Comparison of ENCODE assay signal across 8 mouse cellular contexts in genomic region chr15:89173024-89173905, GRCm38 (mm10). TPM values are rescaled to one million over a fixed set of nuclear protein-coding genes. Genes with fewer than 3 reads are reported as not detected.
DNase-seq lines count a peak whose midpoint lies in the region; ATAC-seq and TF ChIP-seq lines count a peak whose summit lies in the region.

No protein-coding gene starts in this region.

- WGBS in forebrain, embryonic 13.5 days, result under 1% methylated on average over 62 of the region's 65 CpGs
- WGBS in intestine, postnatal 0 days, result under 1% methylated on average over 64 of the region's 65 CpGs
- under 1% methylated on average over 64 of the region's 65 CpGs for WGBS in liver, embryonic 16.5 days (ENCODE audit: insufficient replicate concordance)

- peak; percentile 64 for ATAC-seq in forebrain, embryonic 13.5 days
- ATAC-seq in intestine, postnatal 0 days, result peak; percentile 19
- ATAC-seq in liver, embryonic 16.5 days (ENCODE audit: low read depth), result peak; percentile 31; the same call in 1 of the 2 replicates
- 0 out of 2 replicates have a peak, but pooled peaks have one; percentile 14 for ATAC-seq in neutrophil, adult 5-6 weeks (ENCODE audit: extremely low read depth, insufficient number of reproducible peaks, low FRiP score, poor library complexity, severe bottlenecking)

- no peaks in the 10 kb centered on the region for H3K27me3 ChIP-seq in forebrain, embryonic 13.5 days
- no peaks in the 10 kb centered on the region for H3K27me3 ChIP-seq in intestine, postnatal 0 days (replicated peaks; ENCODE audit: control insufficient read depth, insufficient read depth, low read length)
- H3K27me3 ChIP-seq in liver, embryonic 16.5 days (ENCODE audit: control insufficient read depth, insufficient read depth, low read depth, low read length), result peaks cover 32% of the 10 kb centered on the region

- H3K4me2 ChIP-seq in forebrain, embryonic 13.5 days, result peak overlapping the region; percentile 99
- peak overlapping the region; percentile 94 for H3K4me2 ChIP-seq in intestine, postnatal 0 days (replicated peaks; ENCODE audit: low read depth)
- peak overlapping the region; percentile 72 for H3K4me2 ChIP-seq in liver, embryonic 16.5 days (ENCODE audit: low read depth, low read length)

- peak overlapping the region; percentile 83 for H3K4me3 ChIP-seq in bone marrow macrophage, adult 2 months (ENCODE audit: insufficient read depth, low read length)
- peak overlapping the region; percentile 56 for H3K4me3 ChIP-seq in forebrain, embryonic 13.5 days
- peak overlapping the region; percentile 63 for H3K4me3 ChIP-seq in intestine, postnatal 0 days (ENCODE audit: low read depth, low read length)
- H3K4me3 ChIP-seq in liver, embryonic 16.5 days (ENCODE audit: low read depth, low read length), result peak overlapping the region; percentile 59

- peak; percentile 27 to 31 for DNase-seq in left cerebral cortex, adult 18-20 months (ENCODE audit: low spot score in 2 of 2)
- no peak for DNase-seq in left cerebral cortex, adult 11 months (ENCODE audit: low spot score)
- no peak for DNase-seq in layer of hippocampus, adult 8-10 months (ENCODE audit: low spot score in 2 of 2)

- peaks cover 23% of the 10 kb centered on the region for H3K36me3 ChIP-seq in forebrain, embryonic 13.5 days (ENCODE audit: poor library complexity, severe bottlenecking)
- peaks cover 12% of the 10 kb centered on the region; the same call in 1 of the 2 replicates for H3K36me3 ChIP-seq in intestine, postnatal 0 days (ENCODE audit: control insufficient read depth, insufficient read depth)
- no peaks in the 10 kb centered on the region for H3K36me3 ChIP-seq in liver, embryonic 16.5 days (ENCODE audit: control insufficient read depth, insufficient read depth)

- no peak for TF ChIP-seq POLR2A in bone marrow macrophage, adult 2 months (IDR thresholded peaks at IDR 0.05; ENCODE audit: borderline replicate concordance, low read depth, low read length)

- H3K9me3 ChIP-seq in forebrain, embryonic 13.5 days (replicated peaks), result no peaks in the 10 kb centered on the region
- no peaks in the 10 kb centered on the region for H3K9me3 ChIP-seq in intestine, postnatal 0 days (ENCODE audit: control insufficient read depth)
- H3K9me3 ChIP-seq in liver, embryonic 16.5 days (replicated peaks; ENCODE audit: control insufficient read depth, low read length), result no peaks in the 10 kb centered on the region

- peaks cover 66% of the 10 kb centered on the region for H3K4me1 ChIP-seq in bone marrow macrophage, adult 2 months (ENCODE audit: control insufficient read depth, insufficient read depth, low read length)
- peaks cover 94% of the 10 kb centered on the region for H3K4me1 ChIP-seq in forebrain, embryonic 13.5 days
- H3K4me1 ChIP-seq in intestine, postnatal 0 days (replicated peaks; ENCODE audit: control insufficient read depth, insufficient read depth, low read length), result peaks cover 42% of the 10 kb centered on the region
- peaks cover 55% of the 10 kb centered on the region for H3K4me1 ChIP-seq in liver, embryonic 16.5 days (ENCODE audit: control insufficient read depth, low read depth, low read length)

- no peak for TF ChIP-seq CTCF in bone marrow macrophage, adult 2 months (IDR thresholded peaks at IDR 0.05; ENCODE audit: low read depth, low read length)
- peak; percentile 23; the same call in 1 of the 2 replicates for TF ChIP-seq CTCF in intestine, postnatal 0 days (IDR thresholded peaks at IDR 0.05; ENCODE audit: low read depth)

- H3K9ac ChIP-seq in forebrain, embryonic 13.5 days, result peak overlapping the region; percentile 73
- peak overlapping the region; percentile 76 for H3K9ac ChIP-seq in intestine, postnatal 0 days (ENCODE audit: low read depth, low read length)
- H3K9ac ChIP-seq in liver, embryonic 16.5 days (ENCODE audit: low read depth, low read length), result peak overlapping the region; percentile 55

- H3K27ac ChIP-seq in bone marrow macrophage, adult 2 months (ENCODE audit: insufficient read depth, low read depth, low read length), result peak overlapping the region; percentile 96
- H3K27ac ChIP-seq in forebrain, embryonic 13.5 days, result peak overlapping the region; percentile 90
- H3K27ac ChIP-seq in intestine, postnatal 0 days (ENCODE audit: low read depth, low read length), result peak overlapping the region; percentile 72
- peak overlapping the region; percentile 66 for H3K27ac ChIP-seq in liver, embryonic 16.5 days (ENCODE audit: low read length)

RNA-seq across cellular contexts. Expression of gene Plxnb2, which starts 7.3 kb away (rescaled TPM):
- 10 to 100 TPM; 47.3 to 54.9 TPM for total RNA-seq in left cerebral cortex, adult 18-20 months (2021)
- polyA plus RNA-seq in bone marrow macrophage, adult 2 months (2012; ENCODE audit: insufficient read depth, insufficient read length, missing spikeins), result 432 and 457 TPM in 2 replicates
- 101 and 130 TPM in 2 replicates for polyA plus RNA-seq in forebrain, embryonic 13.5 days (2015; fragmentation: Nextera tagmentation; extraction: Ambion mirVana)
- polyA plus RNA-seq in intestine, postnatal 0 days (2015; fragmentation: Nextera tagmentation; extraction: Ambion mirVana), result 71.5 and 74.0 TPM in 2 replicates
- 26.2 and 31.9 TPM in 2 replicates for polyA plus RNA-seq in liver, embryonic 16.5 days (2015; fragmentation: Nextera tagmentation; extraction: Ambion mirVana)
- 15.7 and 18.9 TPM in 2 replicates for total RNA-seq in neutrophil, adult 5-6 weeks (2017)
- total RNA-seq in layer of hippocampus, adult 8-10 months (2022), result 10 to 100 TPM; 54.0 to 78.5 (median 67.5) TPM

RNA-seq across cellular contexts. Expression of gene Dennd6b, which starts 23.0 kb away (rescaled TPM):
- 10 to 100 TPM; 45.9 to 52.9 TPM for total RNA-seq in left cerebral cortex, adult 18-20 months (2021)
- 3.4 and 3.8 TPM in 2 replicates for polyA plus RNA-seq in bone marrow macrophage, adult 2 months (2012; ENCODE audit: insufficient read depth, insufficient read length, missing spikeins)
- polyA plus RNA-seq in forebrain, embryonic 13.5 days (2015; fragmentation: Nextera tagmentation; extraction: Ambion mirVana), result 40.7 and 47.7 TPM in 2 replicates
- polyA plus RNA-seq in intestine, postnatal 0 days (2015; fragmentation: Nextera tagmentation; extraction: Ambion mirVana), result 3.2 and 3.4 TPM in 2 replicates
- polyA plus RNA-seq in liver, embryonic 16.5 days (2015; fragmentation: Nextera tagmentation; extraction: Ambion mirVana), result 2.7 and 3.8 TPM in 2 replicates
- total RNA-seq in neutrophil, adult 5-6 weeks (2017), result 14.3 and 14.5 TPM in 2 replicates
- total RNA-seq in layer of hippocampus, adult 8-10 months (2022), result 10 to 100 TPM; 38.9 to 52.1 (median 45.1) TPM

RNA-seq across cellular contexts. Expression of gene Mapk11, which starts 23.8 kb away (rescaled TPM):
- total RNA-seq in left cerebral cortex, adult 18-20 months (2021), result 10 to 100 TPM; 49.1 to 55.1 TPM
- 2.2 and 2.7 TPM in 2 replicates for polyA plus RNA-seq in bone marrow macrophage, adult 2 months (2012; ENCODE audit: insufficient read depth, insufficient read length, missing spikeins)
- polyA plus RNA-seq in forebrain, embryonic 13.5 days (2015; fragmentation: Nextera tagmentation; extraction: Ambion mirVana), result 43.0 and 45.5 TPM in 2 replicates
- 1.6 and 1.9 TPM in 2 replicates for polyA plus RNA-seq in intestine, postnatal 0 days (2015; fragmentation: Nextera tagmentation; extraction: Ambion mirVana)
- 0.83 and 0.97 TPM in 2 replicates for polyA plus RNA-seq in liver, embryonic 16.5 days (2015; fragmentation: Nextera tagmentation; extraction: Ambion mirVana)
- total RNA-seq in neutrophil, adult 5-6 weeks (2017), result 47.4 and 48.7 TPM in 2 replicates
- 10 to 100 TPM; 21.4 to 27.4 (median 24.8) TPM for total RNA-seq in layer of hippocampus, adult 8-10 months (2022)

RNA-seq across cellular contexts. Expression of gene Mapk12, which starts 32.8 kb away (rescaled TPM):
- 1 to 10 TPM; 7.4 to 9.2 TPM for total RNA-seq in left cerebral cortex, adult 18-20 months (2021)
- not detected in 2 replicates for polyA plus RNA-seq in bone marrow macrophage, adult 2 months (2012; ENCODE audit: insufficient read depth, insufficient read length, missing spikeins)
- 9.1 and 11.7 TPM in 2 replicates for polyA plus RNA-seq in forebrain, embryonic 13.5 days (2015; fragmentation: Nextera tagmentation; extraction: Ambion mirVana)
- polyA plus RNA-seq in intestine, postnatal 0 days (2015; fragmentation: Nextera tagmentation; extraction: Ambion mirVana), result 2.3 and 2.7 TPM in 2 replicates
- polyA plus RNA-seq in liver, embryonic 16.5 days (2015; fragmentation: Nextera tagmentation; extraction: Ambion mirVana), result 1.1 and 1.9 TPM in 2 replicates
- total RNA-seq in neutrophil, adult 5-6 weeks (2017), result 6.9 and 9.0 TPM in 2 replicates
- 1 to 10 TPM; 4.9 to 9.7 (median 7.0) TPM for total RNA-seq in layer of hippocampus, adult 8-10 months (2022)

RNA-seq across cellular contexts. Expression of gene Ppp6r2, which starts 38.1 kb away (rescaled TPM):
- total RNA-seq in left cerebral cortex, adult 18-20 months (2021), result 100 to 1,000 TPM; 155 to 157 TPM
- 31.6 and 32.7 TPM in 2 replicates for polyA plus RNA-seq in bone marrow macrophage, adult 2 months (2012; ENCODE audit: insufficient read depth, insufficient read length, missing spikeins)
- 68.5 and 71.7 TPM in 2 replicates for polyA plus RNA-seq in forebrain, embryonic 13.5 days (2015; fragmentation: Nextera tagmentation; extraction: Ambion mirVana)
- polyA plus RNA-seq in intestine, postnatal 0 days (2015; fragmentation: Nextera tagmentation; extraction: Ambion mirVana), result 17.7 and 21.3 TPM in 2 replicates
- polyA plus RNA-seq in liver, embryonic 16.5 days (2015; fragmentation: Nextera tagmentation; extraction: Ambion mirVana), result 15.5 and 16.4 TPM in 2 replicates
- 40.1 and 41.9 TPM in 2 replicates for total RNA-seq in neutrophil, adult 5-6 weeks (2017)
- total RNA-seq in layer of hippocampus, adult 8-10 months (2022), result 100 to 1,000 TPM; 147 to 171 (median 157) TPM

Comparison
In these comparisons a context has a peak if more than half of its experiments do, and no peak if none do; other contexts are left out.
1. DNase-seq: peak in left cerebral cortex, adult 18-20 months (2 of 2); none in left cerebral cortex, adult 11 months (single experiment) and layer of hippocampus, adult 8-10 months (0 of 2).
2. ATAC-seq: peak in every context shown above with its lines; median percentile 64 in forebrain, embryonic 13.5 days; 31 in liver, embryonic 16.5 days; 19 in intestine, postnatal 0 days; 14 in neutrophil, adult 5-6 weeks.
3. RNA of gene Mapk11, which starts 23.8 kb away (polyA plus RNA-seq): 43.0 to 45.5 TPM in forebrain, embryonic 13.5 days; 2.2 to 2.7 TPM in bone marrow macrophage, adult 2 months, 1.6 to 1.9 TPM in intestine, postnatal 0 days and 0.83 to 0.97 TPM in liver, embryonic 16.5 days; every median in the first group is over 10 times any median in the second.
4. Peak in every context shown above with its lines, with median percentiles within 50 percentile points of each other: H3K27ac ChIP-seq, H3K4me3 ChIP-seq, H3K4me2 ChIP-seq and H3K9ac ChIP-seq.